Mouse (Mus musculus): ENCODE measurements around the gene Olfr159. TPM values are rescaled to one million over a fixed set of nuclear protein-coding genes. Genes with fewer than 3 reads are reported as not detected.

The Olfr159 gene
- polyA plus RNA-seq (2015; fragmentation: Nextera tagmentation; extraction: Ambion mirVana) = not detected in 2 replicates

DNA sequence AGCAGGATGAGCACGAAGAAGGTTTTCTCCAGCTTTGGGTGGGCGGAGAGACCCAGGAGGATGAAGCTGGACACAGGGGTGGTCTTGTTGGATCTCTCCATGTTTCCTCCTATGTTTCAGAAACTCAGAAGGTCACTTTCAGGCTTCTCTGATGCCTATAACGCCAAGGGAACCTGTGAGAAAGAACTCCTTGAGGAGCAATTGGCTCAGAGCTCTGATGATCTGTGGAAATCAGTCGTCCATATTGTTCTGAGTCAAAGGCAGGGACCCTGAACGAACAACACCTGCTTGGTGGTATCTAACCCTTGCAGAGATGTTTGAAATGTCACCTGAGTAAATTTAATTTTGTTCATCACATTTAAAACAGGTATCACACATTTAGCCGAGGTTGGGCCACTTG lies at the start of gene Olfr159:
Olfr159 (minus strand) TSS at position 101 of the 400 bp plus-strand sequence.

GRCm38 (mm10) chr4:43729794-43730550 lies 40.8 kb downstream of the Olfr159 start, which contains the start of gene Spaar:
Gene Spaar, plus strand, starts transcription at chr4:43730034.

DNA sequence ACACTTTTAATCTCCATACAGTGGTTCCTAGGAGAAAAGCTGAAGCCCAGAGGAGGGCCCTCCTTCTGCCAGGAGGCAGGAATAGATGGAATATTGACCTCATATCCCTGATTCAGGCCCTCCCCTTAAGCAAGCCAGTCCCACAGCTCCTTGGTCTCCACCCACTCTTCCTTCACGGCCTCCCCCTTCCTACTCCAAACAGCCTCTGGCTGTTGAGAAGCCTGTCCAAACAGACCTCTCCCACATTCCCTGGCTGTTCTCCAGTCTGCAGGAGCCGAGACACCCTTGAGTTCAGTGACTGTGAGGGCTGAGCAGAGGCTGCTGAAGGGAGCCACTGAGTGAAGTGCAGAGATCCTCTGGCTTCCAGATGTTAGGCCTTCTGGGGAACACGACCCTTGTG lies 43.8 kb downstream of the Olfr159 start, which contains the start of gene Hrct1:
Hrct1 (plus strand) TSS at position 194 of the 400 bp plus-strand sequence.

Other genes with a start within 250 kb of the Olfr159 start
- gene Tpm2, start 247.2 kb downstream of the Olfr159 start, polyA plus RNA-seq (2015; fragmentation: Nextera tagmentation; extraction: Ambion mirVana) = 9,877 and 11,778 TPM in 2 replicates
- gene Creb3, start 208.7 kb downstream of the Olfr159 start, polyA plus RNA-seq (2015; fragmentation: Nextera tagmentation; extraction: Ambion mirVana) = 87.8 and 96.0 TPM in 2 replicates
- gene Tln1, start 208.3 kb downstream of the Olfr159 start, polyA plus RNA-seq (2015; fragmentation: Nextera tagmentation; extraction: Ambion mirVana) = 176 and 198 TPM in 2 replicates
- gene Rgp1, start 192.3 kb downstream of the Olfr159 start, polyA plus RNA-seq (2015; fragmentation: Nextera tagmentation; extraction: Ambion mirVana) = 12.0 TPM in 2 replicates
- 6.8 and 7.0 TPM in 2 replicates for gene Gba2, start 192.1 kb downstream of the Olfr159 start, polyA plus RNA-seq (2015; fragmentation: Nextera tagmentation; extraction: Ambion mirVana)
- not detected in 2 replicates for gene Msmp, start 186.5 kb downstream of the Olfr159 start, polyA plus RNA-seq (2015; fragmentation: Nextera tagmentation; extraction: Ambion mirVana)
- 8.3 and 8.5 TPM in 2 replicates for gene Npr2, start 139.1 kb downstream of the Olfr159 start, polyA plus RNA-seq (2015; fragmentation: Nextera tagmentation; extraction: Ambion mirVana)
- gene Spag8, start 117.4 kb downstream of the Olfr159 start, polyA plus RNA-seq (2015; fragmentation: Nextera tagmentation; extraction: Ambion mirVana) = 0.10 TPM in 1 of 2 replicates, not detected in the other
- 114 and 122 TPM in 2 replicates for gene Hint2, start 114.5 kb downstream of the Olfr159 start, polyA plus RNA-seq (2015; fragmentation: Nextera tagmentation; extraction: Ambion mirVana)
- gene Tmem8b, start 102.0 kb downstream of the Olfr159 start, polyA plus RNA-seq (2015; fragmentation: Nextera tagmentation; extraction: Ambion mirVana) = 3.0 and 3.4 TPM in 2 replicates
- 1.5 and 2.7 TPM in 2 replicates for gene Fam221b, start 101.9 kb downstream of the Olfr159 start, polyA plus RNA-seq (2015; fragmentation: Nextera tagmentation; extraction: Ambion mirVana)
- gene Olfr70, start 70.2 kb downstream of the Olfr159 start, polyA plus RNA-seq (2015; fragmentation: Nextera tagmentation; extraction: Ambion mirVana) = not detected in 2 replicates
- not detected in 2 replicates for gene Olfr71, start 60.8 kb downstream of the Olfr159 start, polyA plus RNA-seq (2015; fragmentation: Nextera tagmentation; extraction: Ambion mirVana)
- 6.1 and 7.9 TPM in 2 replicates for gene Hrct1, start 43.8 kb downstream of the Olfr159 start, polyA plus RNA-seq (2015; fragmentation: Nextera tagmentation; extraction: Ambion mirVana)
- 0.42 and 0.43 TPM in 2 replicates for gene Spaar, start 41.0 kb downstream of the Olfr159 start, polyA plus RNA-seq (2015; fragmentation: Nextera tagmentation; extraction: Ambion mirVana)
- not detected in 2 replicates for gene Olfr156, start 52.9 kb upstream of the Olfr159 start, polyA plus RNA-seq (2015; fragmentation: Nextera tagmentation; extraction: Ambion mirVana)
- not detected in 2 replicates for gene Olfr157, start 69.2 kb upstream of the Olfr159 start, polyA plus RNA-seq (2015; fragmentation: Nextera tagmentation; extraction: Ambion mirVana)
- not detected in 2 replicates for gene Olfr155, start 80.6 kb upstream of the Olfr159 start, polyA plus RNA-seq (2015; fragmentation: Nextera tagmentation; extraction: Ambion mirVana)
- gene Reck, start 104.5 kb upstream of the Olfr159 start, polyA plus RNA-seq (2015; fragmentation: Nextera tagmentation; extraction: Ambion mirVana) = 11.2 and 15.7 TPM in 2 replicates
- 85.5 and 92.0 TPM in 2 replicates for gene Glipr2, start 186.4 kb upstream of the Olfr159 start, polyA plus RNA-seq (2015; fragmentation: Nextera tagmentation; extraction: Ambion mirVana)
- gene Ccin, start 212.5 kb upstream of the Olfr159 start, polyA plus RNA-seq (2015; fragmentation: Nextera tagmentation; extraction: Ambion mirVana) = not detected in 2 replicates
- 190 and 193 TPM in 2 replicates for gene Clta, start 233.4 kb upstream of the Olfr159 start, polyA plus RNA-seq (2015; fragmentation: Nextera tagmentation; extraction: Ambion mirVana)

All from urinary bladder, postnatal 0 days (tissue).